Mouse (Mus musculus) limb, embryonic 11.5 days (tissue): Measurements from ENCODE around the gene Tbc1d10b. TPM values are rescaled to one million over a fixed set of nuclear protein-coding genes. Genes with fewer than 3 reads are reported as not detected.

Source experiments
- ATAC-seq: fragments of 200-750 bp; cut with Nextera tagmentation; 2 replicates; pipeline ENCODE4 v1.8.0; 2017; ENCODE audit warnings: low read depth; ENCODE audit not compliant: insufficient number of reproducible peaks, low FRiP score, low TSS enrichment
- DNase-seq: peaks from one replicate; pipeline ENCODE4 v3.0.0-alpha.2; 2015; ENCODE audit warnings: low spot score
- H3K27ac ChIP-seq: fragments of 300-500 bp; sonication (generic); replicated peaks from 2 replicates; pipeline ENCODE4 v1.5.1; 2014; ENCODE audit warnings: low read depth, mild to moderate bottlenecking, low read length
- H3K27me3 ChIP-seq: fragments of 300-500 bp; sonication (generic); 2 replicates; pipeline ENCODE4 v1.6.1; 2014; ENCODE audit warnings: mild to moderate bottlenecking, low read length, mixed read lengths; ENCODE audit not compliant: control insufficient read depth, insufficient read depth
- H3K36me3 ChIP-seq: fragments of 300-500 bp; sonication (generic); 2 replicates; pipeline ENCODE4 v1.6.1; 2014; ENCODE audit warnings: mild to moderate bottlenecking, low read length, moderate library complexity, mixed read lengths; ENCODE audit not compliant: control insufficient read depth, insufficient read depth
- H3K4me1 ChIP-seq: fragments of 300-500 bp; sonication (generic); 2 replicates; pipeline ENCODE4 v1.6.1; 2014; ENCODE audit warnings: low read length, mixed read lengths; ENCODE audit not compliant: control insufficient read depth, insufficient read depth
- H3K4me2 ChIP-seq: fragments of 300-500 bp; sonication (generic); 2 replicates; pipeline ENCODE4 v1.6.1; 2014; ENCODE audit warnings: low read depth, mild to moderate bottlenecking, moderate library complexity; ENCODE audit not compliant: severe bottlenecking
- H3K4me3 ChIP-seq: fragments of 300-500 bp; sonication (generic); 2 replicates; pipeline ENCODE4 v1.5.1; 2014; ENCODE audit warnings: low read depth, low read length
- H3K9ac ChIP-seq: fragments of 300-500 bp; sonication (generic); 2 replicates; pipeline ENCODE4 v1.6.1; 2014; ENCODE audit warnings: mild to moderate bottlenecking, low read length
- H3K9me3 ChIP-seq: fragments of 300-500 bp; sonication (generic); 2 replicates; pipeline ENCODE4 v1.6.1; 2016; ENCODE audit warnings: low read length; ENCODE audit not compliant: control insufficient read depth
- WGBS: fragments of 180-500 bp; shearing (Covaris S2); extraction: QIAGEN DNeasy Blood & Tissue Kit; methylation state at CpG from one replicate; pipeline ENCODE4 v1.1.7; 2014; 5-methylcytosine and 5-hydroxymethylcytosine counted together
- polyA plus RNA-seq: library from polyadenylated mRNA; unstranded; fragments of >200 nt; fragmentation: Nextera tagmentation; extraction: Ambion mirVana; gene quantifications from 2 replicates; pipeline ENCODE4 v1.2.1, GENCODE M21; 2014

Tbc1d10b gene
- polyA plus RNA-seq, 1 experiment from 2014 or later = 24.8 TPM

- Histone ChIP-seq H3K4me1 (peaks cover 9% of the 10 kb centered on the region; the same call in 1 of the 2 replicates), H3K4me2 (peak overlapping the region; percentile 71), H3K9ac (peak overlapping the region; percentile 91), H3K36me3 (0 out of 2 replicates have a peak, but pooled peaks cover 4% of the 10 kb centered on the region), H3K27ac (peak overlapping the region; percentile 81), H3K9me3 (no peaks in the 10 kb centered on the region), H3K27me3 (no peaks in the 10 kb centered on the region), H3K4me3 (peak overlapping the region; percentile 90)
- WGBS = 12% methylated on average over 32 of the region's 33 CpGs
- peak; percentile 73 for ATAC-seq
- no peak for DNase-seq
Observed at GRCm38 (mm10) chr7:127244658-127245510, 36.6 kb upstream of the Tbc1d10b start.

DNA sequence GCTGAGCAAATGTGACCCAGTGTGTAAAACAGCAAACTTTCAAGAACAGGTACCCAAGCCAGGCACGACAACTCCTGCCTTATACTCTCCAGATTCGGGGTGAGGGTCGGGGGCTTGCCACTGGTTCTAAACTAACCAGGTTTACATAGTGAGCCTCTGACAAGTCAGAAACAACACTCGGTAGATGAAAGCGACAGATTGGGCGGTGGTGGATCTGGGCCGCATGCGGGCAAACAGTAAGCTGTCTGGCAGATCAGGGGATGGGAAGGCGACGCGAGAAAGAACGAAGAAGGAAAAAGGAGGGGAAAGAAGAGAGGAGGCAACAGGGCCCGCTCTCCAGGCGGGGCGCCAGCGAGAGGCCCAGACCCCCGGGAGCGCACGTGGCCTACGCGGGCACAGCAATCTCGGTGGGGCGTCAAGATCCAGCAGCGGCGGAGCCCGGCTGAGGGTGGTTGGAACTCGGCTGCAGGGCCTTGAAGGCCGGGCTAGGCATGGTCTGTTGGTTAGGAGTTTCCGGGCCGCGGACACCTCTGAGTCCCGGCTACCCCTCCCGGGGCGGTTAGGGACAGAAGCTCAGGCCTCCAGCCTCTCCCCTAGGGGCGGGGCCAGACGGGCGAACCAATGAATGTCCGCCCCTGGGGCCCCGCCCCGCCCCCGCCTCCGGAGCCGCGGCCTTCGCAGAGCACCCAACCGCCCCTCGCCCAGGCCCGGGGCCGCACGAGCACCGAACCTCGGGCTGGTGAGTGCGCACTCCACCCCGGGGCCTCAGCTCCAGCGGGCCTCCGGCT lies 35.8 kb upstream of the Tbc1d10b start, which contains the start of gene Zfp771:
Zfp771 (plus strand) TSS at position 405 of the 788 bp plus-strand sequence.
- H3K27me3 ChIP-seq = no peaks in the 10 kb centered on the region
- H3K9ac ChIP-seq = peak within 1 kb of the TSS; percentile 91
- H3K27ac ChIP-seq = peak within 1 kb of the TSS; percentile 87
- DNase-seq (peak; percentile 95), ATAC-seq (peak; percentile 93)
- peak within 1 kb of the TSS; percentile 90 for H3K4me3 ChIP-seq
- 0 out of 2 replicates have a peak, but pooled peaks cover 3% of the 10 kb centered on the region for H3K36me3 ChIP-seq
- H3K4me2 ChIP-seq = peak within 1 kb of the TSS; percentile 71
- H3K9me3 ChIP-seq = no peaks in the 10 kb centered on the region
- WGBS = under 1% methylated on average over 55 of the region's 56 CpGs
- peaks cover 9% of the 10 kb centered on the region; the same call in 1 of the 2 replicates for H3K4me1 ChIP-seq

DNA sequence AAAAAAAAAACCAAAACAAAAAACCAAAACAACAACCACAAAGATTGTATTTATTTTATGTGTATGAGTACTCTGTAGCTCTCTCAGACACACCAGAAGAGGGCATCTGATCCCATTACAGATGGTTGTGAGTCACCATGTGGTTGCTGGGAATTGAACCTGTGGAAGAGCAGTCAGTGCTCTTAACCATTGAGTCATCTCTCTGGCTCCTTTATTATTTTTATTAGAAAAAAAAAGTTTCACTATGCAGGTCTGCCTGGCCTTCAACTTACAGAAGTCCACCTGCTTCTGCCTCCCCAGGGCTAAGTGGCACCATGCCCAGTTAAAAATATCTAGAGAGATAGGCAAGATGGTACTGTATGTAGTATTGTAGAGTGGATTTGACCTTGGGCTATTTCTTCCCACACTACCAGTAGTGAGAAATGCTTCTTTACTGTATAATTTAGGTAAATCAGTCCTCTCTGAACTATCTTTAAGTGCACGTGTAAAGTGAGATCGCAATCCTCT lies 35.1 kb upstream of the Tbc1d10b start:
- Histone ChIP-seq H3K4me2 (peak overlapping the region; percentile 71; the same call in 1 of the 2 replicates), H3K9me3 (no peaks in the 10 kb centered on the region), H3K4me3 (no peak overlapping the region), H3K4me1 (peaks cover 9% of the 10 kb centered on the region; the same call in 1 of the 2 replicates), H3K36me3 (peaks cover 6% of the 10 kb centered on the region; the same call in 1 of the 2 replicates), H3K9ac (peak overlapping the region; percentile 91; the same call in 1 of the 2 replicates), H3K27me3 (no peaks in the 10 kb centered on the region), H3K27ac (peak overlapping the region; percentile 87)
- 32% methylated on average over 2 of the region's 2 CpGs for WGBS
- DNase-seq = no peak
- ATAC-seq = no peak

DNA sequence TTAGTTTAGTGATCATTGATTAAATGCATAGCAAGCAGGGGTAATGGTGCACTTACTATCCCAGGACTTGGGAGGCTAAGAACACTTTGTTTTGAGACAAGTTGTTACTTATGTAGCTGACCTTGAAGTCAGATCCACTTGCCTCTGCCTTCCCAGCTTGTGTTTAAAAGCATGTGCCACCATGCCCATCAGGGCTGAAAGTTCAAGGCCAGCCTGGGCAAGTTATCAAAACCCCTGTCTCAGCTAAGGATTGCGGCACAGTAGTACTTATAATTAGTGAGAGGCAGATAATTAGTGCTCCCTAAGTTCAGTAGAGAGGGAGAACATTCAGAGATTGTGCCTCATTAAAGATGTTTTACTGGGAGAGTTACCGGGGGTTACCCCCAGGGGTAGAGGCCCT lies 26.5 kb upstream of the Tbc1d10b start:
- peaks cover 40% of the 10 kb centered on the region for H3K36me3 ChIP-seq
- peaks cover 2% of the 10 kb centered on the region; the same call in 1 of the 2 replicates for H3K9me3 ChIP-seq
- ATAC-seq = no peak
- WGBS = 94% methylated on average over 2 of the region's 2 CpGs
- no peak for DNase-seq
- no peak overlapping the region for H3K27ac ChIP-seq
- no peak overlapping the region for H3K9ac ChIP-seq
- H3K27me3 ChIP-seq = no peaks in the 10 kb centered on the region
- H3K4me1 ChIP-seq = peaks cover 7% of the 10 kb centered on the region
- H3K4me3 ChIP-seq = 0 out of 2 replicates have a peak overlapping the region, but pooled peaks have one; percentile 94
- H3K4me2 ChIP-seq = no peak overlapping the region

DNA sequence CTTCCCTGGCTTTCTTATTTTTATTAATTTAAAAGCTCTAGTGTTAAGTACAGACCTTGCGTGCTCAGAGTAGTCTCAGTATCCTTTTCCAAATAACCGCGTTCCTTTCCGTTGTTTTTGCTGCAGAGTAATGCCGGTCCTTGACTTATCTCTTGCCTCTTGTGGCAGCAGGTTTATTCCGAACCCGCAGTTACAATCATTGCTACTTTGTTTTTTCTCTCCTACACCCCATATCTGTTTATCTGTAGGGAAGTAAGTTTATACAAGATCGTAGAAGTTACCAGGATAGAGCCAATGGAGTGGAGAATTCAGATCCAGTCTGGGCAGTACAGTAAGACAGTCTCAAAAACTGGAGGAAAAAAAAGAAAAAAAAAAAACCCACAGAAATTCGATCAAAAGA lies 25.5 kb upstream of the Tbc1d10b start:
- 8% methylated on average over 9 of the region's 9 CpGs for WGBS
- Histone ChIP-seq H3K4me2 (peak overlapping the region; percentile 70), H3K9me3 (peaks cover 2% of the 10 kb centered on the region; the same call in 1 of the 2 replicates), H3K9ac (peak overlapping the region; percentile 96), H3K4me1 (peaks cover 7% of the 10 kb centered on the region), H3K27ac (peak overlapping the region; percentile 98; the same call in 1 of the 2 replicates), H3K4me3 (peak overlapping the region; percentile 94), H3K27me3 (no peaks in the 10 kb centered on the region), H3K36me3 (peaks cover 47% of the 10 kb centered on the region)
- DNase-seq = no peak
- no peak for ATAC-seq

GRCm38 (mm10) chr7:127233368-127233749 lies 25.1 kb upstream of the Tbc1d10b start:
- under 1% methylated on average over 27 of the region's 27 CpGs for WGBS
- peak overlapping the region; percentile 70 for H3K4me2 ChIP-seq
- peaks cover 7% of the 10 kb centered on the region for H3K4me1 ChIP-seq
- H3K9me3 ChIP-seq = peaks cover 2% of the 10 kb centered on the region; the same call in 1 of the 2 replicates
- H3K27ac ChIP-seq = peak overlapping the region; percentile 98
- H3K4me3 ChIP-seq = peak overlapping the region; percentile 94
- DNase-seq = no peak
- H3K27me3 ChIP-seq = no peaks in the 10 kb centered on the region
- H3K36me3 ChIP-seq = peaks cover 44% of the 10 kb centered on the region
- ATAC-seq = peak; percentile 27; the same call in 1 of the 2 replicates
- peak overlapping the region; percentile 96 for H3K9ac ChIP-seq

- Histone ChIP-seq H3K27me3 (no peaks in the 10 kb centered on the region), H3K9me3 (peaks cover 2% of the 10 kb centered on the region; the same call in 1 of the 2 replicates), H3K36me3 (peaks cover 39% of the 10 kb centered on the region), H3K27ac (peak within 1 kb of the TSS; percentile 98), H3K4me2 (peak within 1 kb of the TSS; percentile 70), H3K4me3 (peak within 1 kb of the TSS; percentile 94), H3K9ac (peak within 1 kb of the TSS; percentile 96), H3K4me1 (peaks cover 7% of the 10 kb centered on the region)
- peak; percentile 84 for ATAC-seq
- DNase-seq = peak; percentile 90
- under 1% methylated on average over 63 of the region's 64 CpGs for WGBS
Observed at GRCm38 (mm10) chr7:127232622-127233367, 24.5 kb upstream of the Tbc1d10b start, which contains the start of the genes Zfp553 and Sept1. TSS of gene Zfp553 (plus strand) at chr7:127233061. TSS of gene Sept1 (minus strand) at chr7:127233130.
